In genomic region chr10:21600931-21601330, GRCm38 (mm10) we compare ENCODE assay signal across 10 mouse cellular contexts. TPM values are rescaled to one million over a fixed set of nuclear protein-coding genes. Genes with fewer than 3 reads are reported as not detected.
A peak's percentile ranks its signal among the peaks of the same experiment; 100 is the strongest.
DNase-seq lines count a peak whose midpoint lies in the region; ATAC-seq and TF ChIP-seq lines count a peak whose summit lies in the region.
"Had no signal": no experiment of that assay in that cellular context is flagged by ENCODE, and none has a peak within 500 bp of the region (broad histone marks: within the 10 kb centered on the region; RNA-seq: fewer than 3 reads in every experiment).

No protein-coding gene starts in this region.

- H3K4me1 ChIP-seq in intestine, embryonic 14.5 days (replicated peaks; ENCODE audit: control insufficient read depth, insufficient read depth, low read length): 0 out of 2 replicates have a peak, but pooled peaks cover 5% of the 10 kb centered on the region
- peaks cover 15% of the 10 kb centered on the region for H3K4me1 ChIP-seq in intestine, embryonic 16.5 days (ENCODE audit: control insufficient read depth, insufficient read depth, low read length)
- 0 out of 2 replicates have a peak, but pooled peaks cover 4% of the 10 kb centered on the region for H3K4me1 ChIP-seq in cerebellum, adult 2 months (ENCODE audit: control insufficient read depth, insufficient read depth, low read length)
- no peaks in the 10 kb centered on the region for H3K4me1 ChIP-seq in neural tube, embryonic 11.5 days (ENCODE audit: control insufficient read depth, insufficient read depth, low read length)
- H3K4me1 ChIP-seq: megakaryocyte, embryonic 14.5 days had no signal

- intact Hi-C loops in gastrocnemius, postnatal 36 days (cut with DNase I): loop anchor here (5.0 to 10.0 kb wide), 3 partner anchors 134 to 391 kb away; no protein-coding TSS in a partner anchor
- intact Hi-C loops in left cerebral cortex, postnatal 10 days (cut with DNase I): loop anchor here (5.0 to 10.0 kb wide), 3 partner anchors 216 to 391 kb away; partner anchors contain the start of gene Sgk1

- ATAC-seq in intestine, embryonic 14.5 days (replicated peaks; ENCODE audit: low FRiP score, low TSS enrichment, low read depth): no peak
- no peak for ATAC-seq in intestine, embryonic 16.5 days
- no peak for ATAC-seq in neural tube, embryonic 11.5 days (ENCODE audit: insufficient read depth, low FRiP score, low TSS enrichment)

- no peak overlapping the region for H3K9ac ChIP-seq in intestine, embryonic 14.5 days (ENCODE audit: low read length)
- H3K9ac ChIP-seq in intestine, embryonic 16.5 days (ENCODE audit: low read depth, low read length): no peak overlapping the region
- no peak overlapping the region for H3K9ac ChIP-seq in neural tube, embryonic 11.5 days (ENCODE audit: low read length)
- H3K9ac ChIP-seq: embryonic facial prominence, embryonic 15.5 days had no signal

- peak; percentile 65 for DNase-seq in intestine, embryonic 14.5 days (ENCODE audit: low spot score)
- peak; percentile 14 for DNase-seq in MEL-GATA-1-ER (ENCODE audit: extremely low read depth, low read depth)
- peak; percentile 65 to 77 for DNase-seq in cerebellum, adult 2 months
- peak; percentile 53 to 61 for DNase-seq in gastrocnemius, postnatal 36 days
- DNase-seq in left cerebral cortex, postnatal 10 days (ENCODE audit: extremely low spot score in 1 of 2, low spot score in 2 of 2): peak; percentile 39 to 63
- DNase-seq in neural tube, embryonic 11.5 days (ENCODE audit: low spot score): peak; percentile 60
- DNase-seq in testis, postnatal 14 days (ENCODE audit: low spot score): peak; percentile 18

- H3K27me3 ChIP-seq in intestine, embryonic 14.5 days (replicated peaks; ENCODE audit: control insufficient read depth, insufficient read depth, low read length): no peaks in the 10 kb centered on the region
- H3K27me3 ChIP-seq in intestine, embryonic 16.5 days (replicated peaks; ENCODE audit: control insufficient read depth, insufficient read depth, low read length): no peaks in the 10 kb centered on the region
- H3K27me3 ChIP-seq in cerebellum, adult 2 months (ENCODE audit: control insufficient read depth, insufficient read depth, low read length): no peaks in the 10 kb centered on the region
- no peaks in the 10 kb centered on the region for H3K27me3 ChIP-seq in neural tube, embryonic 11.5 days (ENCODE audit: control insufficient read depth, insufficient read depth, low read length)
- H3K27me3 ChIP-seq: embryonic facial prominence, embryonic 15.5 days had no signal

- H3K4me3 ChIP-seq in intestine, embryonic 14.5 days (ENCODE audit: low read depth, low read length): no peak overlapping the region
- no peak overlapping the region for H3K4me3 ChIP-seq in intestine, embryonic 16.5 days (ENCODE audit: low read length)
- H3K4me3 ChIP-seq in cerebellum, adult 2 months (replicated peaks; ENCODE audit: insufficient read depth, low read depth, low read length): no peak overlapping the region
- no peak overlapping the region for H3K4me3 ChIP-seq in neural tube, embryonic 11.5 days (ENCODE audit: low read depth, low read length)
- H3K4me3 ChIP-seq: embryonic facial prominence, embryonic 15.5 days; megakaryocyte, embryonic 14.5 days had no signal

- no peak overlapping the region for H3K27ac ChIP-seq in intestine, embryonic 14.5 days (ENCODE audit: low read depth)
- H3K27ac ChIP-seq in intestine, embryonic 16.5 days (ENCODE audit: low read length): no peak overlapping the region
- H3K27ac ChIP-seq in cerebellum, adult 2 months (ENCODE audit: insufficient read depth, low read length): no peak overlapping the region
- no peak overlapping the region for H3K27ac ChIP-seq in neural tube, embryonic 11.5 days (ENCODE audit: low read depth, low read length)
- H3K27ac ChIP-seq: embryonic facial prominence, embryonic 15.5 days had no signal

- no peak overlapping the region for H3K4me2 ChIP-seq in intestine, embryonic 14.5 days (ENCODE audit: low read length)
- no peak overlapping the region for H3K4me2 ChIP-seq in intestine, embryonic 16.5 days (ENCODE audit: low read depth, low read length)
- no peak overlapping the region for H3K4me2 ChIP-seq in neural tube, embryonic 11.5 days (ENCODE audit: low read depth)
- H3K4me2 ChIP-seq: embryonic facial prominence, embryonic 15.5 days had no signal

- no peaks in the 10 kb centered on the region for H3K9me3 ChIP-seq in intestine, embryonic 14.5 days (ENCODE audit: control insufficient read depth, low read length)
- H3K9me3 ChIP-seq in intestine, embryonic 16.5 days (ENCODE audit: control insufficient read depth, low read length): no peaks in the 10 kb centered on the region
- H3K9me3 ChIP-seq in neural tube, embryonic 11.5 days (ENCODE audit: control insufficient read depth, low read length): no peaks in the 10 kb centered on the region
- H3K9me3 ChIP-seq: embryonic facial prominence, embryonic 15.5 days had no signal

- TF ChIP-seq CTCF in cerebellum, adult 2 months (IDR thresholded peaks at IDR 0.05; ENCODE audit: borderline replicate concordance, insufficient read depth, low read depth, low read length): peak; percentile 86

- no peaks in the 10 kb centered on the region for H3K36me3 ChIP-seq in intestine, embryonic 14.5 days (ENCODE audit: control insufficient read depth, insufficient read depth, low read length)
- no peaks in the 10 kb centered on the region for H3K36me3 ChIP-seq in intestine, embryonic 16.5 days (ENCODE audit: control insufficient read depth, insufficient read depth, low read length)
- no peaks in the 10 kb centered on the region for H3K36me3 ChIP-seq in neural tube, embryonic 11.5 days (ENCODE audit: control insufficient read depth, insufficient read depth, low read length)
- H3K36me3 ChIP-seq: embryonic facial prominence, embryonic 15.5 days had no signal

- WGBS in intestine, embryonic 14.5 days: 36% methylated on average over 5 of the region's 5 CpGs
- 45% methylated on average over 5 of the region's 5 CpGs for WGBS in intestine, embryonic 16.5 days
- 58% methylated on average over 5 of the region's 5 CpGs for WGBS in cerebellum, adult 2 months
- WGBS in neural tube, embryonic 11.5 days: 43% methylated on average over 5 of the region's 5 CpGs

- no peak for TF ChIP-seq POLR2A in cerebellum, adult 2 months (IDR thresholded peaks at IDR 0.05; ENCODE audit: borderline replicate concordance, insufficient read depth, low read length)

RNA-seq across cellular contexts. Expression of gene 1700020N01Rik, which starts 8.0 kb away (rescaled TPM):
- polyA plus RNA-seq in intestine, embryonic 14.5 days (2014; fragmentation: Nextera tagmentation; extraction: Ambion mirVana): not detected in 2 replicates
- polyA plus RNA-seq in intestine, embryonic 16.5 days (2015; fragmentation: Nextera tagmentation; extraction: Ambion mirVana): 0.21 TPM in 1 of 2 replicates, not detected in the other
- polyA plus RNA-seq in cerebellum, adult 2 months (2012; rRNA removed): not detected in 2 replicates
- not detected for total RNA-seq in gastrocnemius, postnatal 36 days (2021)
- total RNA-seq in left cerebral cortex, postnatal 10 days (2021): not detected
- not detected in 2 replicates for polyA plus RNA-seq in neural tube, embryonic 11.5 days (2014; fragmentation: Nextera tagmentation; extraction: Ambion mirVana)
- polyA plus RNA-seq: embryonic facial prominence, embryonic 15.5 days had no signal

Comparison
In these comparisons a context has a peak if more than half of its experiments do, and no peak if none do; other contexts are left out.
1. DNase-seq: peak in every context shown above with its lines; median percentile 71 in cerebellum, adult 2 months; 65 in intestine, embryonic 14.5 days; 60 in neural tube, embryonic 11.5 days; 57 in gastrocnemius, postnatal 36 days; 51 in left cerebral cortex, postnatal 10 days; 18 in testis, postnatal 14 days; 14 in MEL-GATA-1-ER.